Mouse (Mus musculus) hindbrain, postnatal 0 days (tissue): ENCODE results near the gene Hykk. TPM values are rescaled to one million over a fixed set of nuclear protein-coding genes. Genes with fewer than 3 reads are reported as not detected.

Source experiments
- ATAC-seq: fragments of 200-750 bp; cut with Nextera tagmentation; 2 replicates; pipeline ENCODE4 v1.8.0; 2017; ENCODE audit warnings: mild to moderate bottlenecking, moderate TSS enrichment, moderate library complexity
- DNase-seq: peaks from one replicate; pipeline ENCODE4 v3.0.0-alpha.2; 2015; ENCODE audit warnings: low spot score
- H3K27ac ChIP-seq: fragments of 300-500 bp; sonication (generic); 2 replicates; pipeline ENCODE4 v1.5.1; 2014; ENCODE audit warnings: mild to moderate bottlenecking
- H3K27me3 ChIP-seq: fragments of 300-500 bp; sonication (generic); 2 replicates; pipeline ENCODE4 v1.6.1; 2014; ENCODE audit warnings: low read length, mixed read lengths; ENCODE audit not compliant: insufficient read depth
- H3K36me3 ChIP-seq: fragments of 300-500 bp; sonication (generic); 2 replicates; pipeline ENCODE4 v1.6.1; 2014; ENCODE audit warnings: low read length, mixed read lengths; ENCODE audit not compliant: insufficient read depth
- H3K4me1 ChIP-seq: fragments of 300-500 bp; sonication (generic); 2 replicates; pipeline ENCODE4 v1.6.1; 2014; ENCODE audit warnings: antibody characterized with exemption, low read length, mixed read lengths; ENCODE audit not compliant: insufficient read depth
- H3K4me2 ChIP-seq: fragments of 300-500 bp; sonication (generic); 2 replicates; pipeline ENCODE4 v1.6.1; 2014; ENCODE audit warnings: low read depth, mild to moderate bottlenecking, low read length, moderate library complexity, mixed read lengths
- H3K4me3 ChIP-seq: fragments of 300-500 bp; sonication (generic); 2 replicates; pipeline ENCODE4 v1.5.1; 2014; ENCODE audit warnings: low read length
- H3K9ac ChIP-seq: fragments of 300-500 bp; sonication (generic); replicated peaks from 2 replicates; pipeline ENCODE4 v1.6.1; 2014; ENCODE audit warnings: mild to moderate bottlenecking, low read length, moderate library complexity, mixed read lengths
- H3K9me3 ChIP-seq: fragments of 300-500 bp; sonication (generic); 2 replicates; pipeline ENCODE4 v1.6.1; 2016; ENCODE audit warnings: low read length, mixed read lengths
- CTCF ChIP-seq: IDR thresholded peaks from 2 replicates; pipeline ENCODE4 v1.5.1; 2016; ENCODE audit warnings: antibody characterized with exemption, control low read depth, low read depth
- WGBS: fragments of 180-500 bp; shearing (Covaris S2); extraction: QIAGEN DNeasy Blood & Tissue Kit; methylation state at CpG from one replicate; pipeline ENCODE4 v1.1.7; 2014; 5-methylcytosine and 5-hydroxymethylcytosine counted together
- polyA plus RNA-seq: library from polyadenylated mRNA; unstranded; fragments of >200 nt; fragmentation: Nextera tagmentation; extraction: Ambion mirVana; gene quantifications from 2 replicates; pipeline ENCODE4 v1.2.1, GENCODE M21; 2015
- total RNA-seq: library from RNA; depleted of rRNA; stranded (reverse); fragments of >200 nt; gene quantifications from 2 replicates; pipeline ENCODE4 v1.2.3, GENCODE M21; 2014; rRNA removed

The Hykk gene
- total and polyA plus RNA-seq, 2 experiments from 2014 or later, result 1.6 to 2.0 TPM

- DNase-seq (no peak), ATAC-seq (no peak)
- no peak overlapping the region for H3K4me2 ChIP-seq
- no peak overlapping the region for H3K27ac ChIP-seq
- H3K9ac ChIP-seq, result no peak overlapping the region
- no peaks in the 10 kb centered on the region for H3K36me3 ChIP-seq
- no peak overlapping the region for H3K4me3 ChIP-seq
- WGBS, result 89% methylated on average over 3 of the region's 3 CpGs
- H3K4me1 ChIP-seq, result no peaks in the 10 kb centered on the region
- TF ChIP-seq CTCF, result no peak
- H3K27me3 ChIP-seq, result no peaks in the 10 kb centered on the region
- no peaks in the 10 kb centered on the region for H3K9me3 ChIP-seq
Measured at GRCm38 (mm10) chr9:54995645-54996044, 78.6 kb downstream of the Hykk start.

Other genes starting within 250 kb of the Hykk start
- gene Dnaja4, start 218.4 kb upstream of the Hykk start, total RNA-seq, result 5.5 and 11.3 TPM in 2 replicates
- 6.2 and 6.7 TPM in 2 replicates for gene Dnaja4, start 218.4 kb upstream of the Hykk start, polyA plus RNA-seq
- 35.6 and 37.9 TPM in 2 replicates for gene Wdr61, start 182.8 kb upstream of the Hykk start, total RNA-seq
- gene Wdr61, start 182.8 kb upstream of the Hykk start, polyA plus RNA-seq, result 88.5 and 96.7 TPM in 2 replicates
- 86.4 and 140 TPM in 2 replicates for gene Crabp1, start 152.5 kb upstream of the Hykk start, total RNA-seq
- 155 and 166 TPM in 2 replicates for gene Crabp1, start 152.5 kb upstream of the Hykk start, polyA plus RNA-seq
- 31.4 and 34.2 TPM in 2 replicates for gene Ireb2, start 53.5 kb upstream of the Hykk start, total RNA-seq
- gene Ireb2, start 53.5 kb upstream of the Hykk start, polyA plus RNA-seq, result 18.4 and 18.6 TPM in 2 replicates
- 164 and 174 TPM in 2 replicates for gene Psma4, start 33.5 kb downstream of the Hykk start, total RNA-seq
- gene Psma4, start 33.5 kb downstream of the Hykk start, polyA plus RNA-seq, result 249 and 261 TPM in 2 replicates
- gene AY074887, start 33.7 kb downstream of the Hykk start, total RNA-seq, result not detected in 2 replicates
- gene AY074887, start 33.7 kb downstream of the Hykk start, polyA plus RNA-seq, result 0.73 and 0.98 TPM in 2 replicates
- gene Chrna5, start 63.6 kb downstream of the Hykk start, total RNA-seq, result 3.6 and 4.8 TPM in 2 replicates
- 2.4 and 2.8 TPM in 2 replicates for gene Chrna5, start 63.6 kb downstream of the Hykk start, polyA plus RNA-seq
- gene Chrna3, start 109.3 kb downstream of the Hykk start, total RNA-seq, result 5.6 and 7.5 TPM in 2 replicates
- 14.6 and 15.8 TPM in 2 replicates for gene Chrna3, start 109.3 kb downstream of the Hykk start, polyA plus RNA-seq
- gene Chrnb4, start 131.5 kb downstream of the Hykk start, total RNA-seq, result 2.6 and 3.1 TPM in 2 replicates
- 2.2 and 2.4 TPM in 2 replicates for gene Chrnb4, start 131.5 kb downstream of the Hykk start, polyA plus RNA-seq
- 23.5 and 24.7 TPM in 2 replicates for gene Ube2q2, start 231.6 kb downstream of the Hykk start, total RNA-seq
- 33.0 and 35.5 TPM in 2 replicates for gene Ube2q2, start 231.6 kb downstream of the Hykk start, polyA plus RNA-seq